Mouse (Mus musculus): ENCODE results near the gene Med19.

GRCm38 (mm10) chr2:84682605-84683183 is 4.5 kb downstream of the Med19 start:
- TF ChIP-seq CTCF (IDR thresholded peaks at IDR 0.05) (no peak), EP300 (IDR thresholded peaks at IDR 0.05; ENCODE audit: insufficient read depth, low read depth, low read length) (no peak)
